Mouse (Mus musculus): ENCODE data around the gene Gm1330. TPM values are rescaled to one million over a fixed set of nuclear protein-coding genes. Genes with fewer than 3 reads are reported as not detected.
"Not testable (repeated sequence)": the region's sequence is repeated elsewhere in the genome, so short reads cannot be mapped to it uniquely, and the experiment has no call there.

Gene Gm1330
- not detected in 2 replicates for polyA plus RNA-seq (2012; rRNA removed)

DNA sequence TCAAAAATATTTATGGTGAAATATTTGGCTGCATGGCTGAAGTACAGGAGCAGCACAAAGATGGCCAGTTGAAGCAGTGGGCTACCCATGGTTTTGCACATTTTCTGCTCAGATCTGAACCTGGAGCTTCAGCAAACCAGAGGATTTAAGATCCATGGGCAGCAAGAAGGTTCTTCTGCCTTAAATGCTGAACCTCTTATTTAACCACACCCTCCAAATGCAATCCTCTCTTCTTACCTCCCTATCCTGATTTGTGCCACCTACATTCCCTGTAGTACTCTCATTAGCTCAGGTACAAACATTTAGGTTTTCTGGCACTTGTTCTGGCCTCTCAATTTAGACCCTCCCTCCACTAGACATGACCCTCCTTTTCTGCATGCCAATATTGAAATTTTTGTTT is at the start of gene Gm1330:
Gene Gm1330, minus strand, starts transcription at position 101 of the 400 bp plus-strand sequence.
- DNase-seq (ENCODE audit: low spot score): no peak

DNA sequence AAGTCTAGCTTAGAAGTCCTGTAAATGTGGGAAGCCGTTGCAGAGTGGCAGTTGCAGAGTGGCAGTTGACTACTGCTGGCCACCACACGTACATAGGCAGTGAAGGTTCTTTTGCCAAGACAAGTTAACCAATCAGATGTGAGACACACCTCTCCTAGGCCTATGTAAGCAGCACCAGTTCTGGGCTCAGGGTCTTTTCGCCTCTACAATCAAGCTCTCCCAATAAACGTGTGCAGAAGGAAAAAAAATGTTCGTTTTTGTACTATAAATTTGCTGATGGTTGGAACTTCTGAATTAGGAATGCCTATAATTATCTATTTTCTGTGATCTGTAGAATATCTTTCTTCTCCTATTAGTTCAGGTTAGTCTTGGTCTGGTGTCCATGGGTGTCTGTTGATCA is 14.1 kb upstream of the Gm1330 start, which contains the start of gene Gm10750:
Gene Gm10750, minus strand, starts transcription at position 101 of the 400 bp plus-strand sequence.
- DNase-seq (ENCODE audit: low spot score): not testable (repeated sequence)

DNA sequence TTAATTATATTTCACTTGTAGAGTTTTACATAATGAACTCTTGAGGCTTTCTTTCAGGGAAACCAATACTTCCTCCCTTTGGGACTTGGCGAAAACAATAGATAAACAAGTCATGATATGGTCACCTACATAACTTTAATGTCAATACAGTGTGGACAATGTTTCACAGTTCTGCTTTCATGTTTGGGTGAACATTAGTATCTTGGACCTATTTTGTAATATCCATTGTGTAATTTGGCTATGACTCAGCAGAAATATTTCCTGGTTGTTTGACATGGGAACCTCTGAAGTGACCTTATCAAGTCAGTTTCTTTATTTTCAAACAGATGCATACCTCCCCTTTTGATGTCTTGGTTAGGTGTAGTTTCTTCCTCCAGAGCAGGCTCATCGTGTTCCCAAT is 1.8 kb upstream of the Gm1330 start:
- DNase-seq (ENCODE audit: low spot score): no peak

DNA sequence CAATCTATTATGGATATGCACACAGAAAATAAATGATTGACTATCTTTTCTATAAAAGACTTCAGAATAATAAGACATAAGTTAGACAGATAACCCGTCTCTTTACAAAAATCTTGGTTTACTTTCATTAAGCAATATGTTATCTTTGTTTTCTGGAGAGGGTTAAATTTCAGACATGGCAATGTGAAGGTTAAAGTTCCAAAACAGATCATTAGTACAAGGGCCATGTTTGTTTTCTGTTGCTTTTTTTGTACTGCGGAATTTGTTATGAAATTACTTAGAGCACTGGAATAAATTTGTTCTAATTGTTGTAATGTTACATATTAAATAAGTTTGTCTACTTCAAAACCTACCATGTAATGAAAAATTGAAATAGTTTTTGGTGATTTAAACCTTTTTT is 7.9 kb downstream of the Gm1330 start:
- DNase-seq (ENCODE audit: low spot score): no peak

Other genes with a start within 250 kb of the Gm1330 start
- gene Cst11, start 231.8 kb downstream of the Gm1330 start, polyA plus RNA-seq (2012; rRNA removed): not detected in 2 replicates
- gene 8030411F24Rik, start 221.2 kb downstream of the Gm1330 start, polyA plus RNA-seq (2012; rRNA removed): not detected in 2 replicates
- gene Cst12, start 213.9 kb downstream of the Gm1330 start, polyA plus RNA-seq (2012; rRNA removed): not detected in 2 replicates
- gene Cst8, start 204.5 kb downstream of the Gm1330 start, polyA plus RNA-seq (2012; rRNA removed): not detected in 2 replicates
- gene Cst13, start 183.2 kb downstream of the Gm1330 start, polyA plus RNA-seq (2012; rRNA removed): not detected in 2 replicates
- gene Cst9, start 168.1 kb downstream of the Gm1330 start, polyA plus RNA-seq (2012; rRNA removed): not detected in 2 replicates
- gene 9230104L09Rik, start 138.2 kb downstream of the Gm1330 start, polyA plus RNA-seq (2012; rRNA removed): not detected in 2 replicates
- gene Cst3, start 127.6 kb downstream of the Gm1330 start, polyA plus RNA-seq (2012; rRNA removed): 1,153 and 1,196 TPM in 2 replicates
- not detected in 2 replicates for gene Gm10750, start 14.0 kb upstream of the Gm1330 start, polyA plus RNA-seq (2012; rRNA removed)